8 mouse cellular contexts compared by ENCODE assay signal in the genomic region with DNA sequence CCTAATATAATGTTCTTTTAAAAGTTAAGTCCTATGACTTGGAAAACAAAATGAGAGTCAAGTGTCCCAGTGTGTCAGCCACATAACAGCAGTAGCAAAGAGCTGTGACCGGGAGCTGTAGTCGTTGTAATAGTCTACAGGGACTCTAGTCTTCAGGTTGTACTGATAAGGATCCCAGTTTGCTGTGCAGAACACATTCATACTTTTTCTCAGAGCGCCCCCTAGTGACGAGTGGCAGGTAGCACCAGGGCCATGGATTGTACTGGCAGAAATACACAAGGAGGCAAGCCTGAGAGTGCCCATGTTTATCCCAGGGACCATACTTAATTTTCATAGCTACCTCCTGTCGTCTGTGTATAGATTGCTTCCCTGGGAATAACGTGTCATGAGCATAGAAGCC. TPM values are rescaled to one million over a fixed set of nuclear protein-coding genes. Genes with fewer than 3 reads are reported as not detected.
DNase-seq lines count a peak whose midpoint lies in the region; ATAC-seq and TF ChIP-seq lines count a peak whose summit lies in the region.

No protein-coding gene starts in this region.

- H3K4me3 ChIP-seq in MEL (ENCODE audit: control insufficient read depth in 1 of 2, insufficient read depth in 1 of 2, low read depth in 2 of 2, low read length in 2 of 2), result no peak overlapping the region
- H3K4me3 ChIP-seq in forebrain, embryonic 15.5 days, result no peak overlapping the region
- H3K4me3 ChIP-seq in lung, embryonic 15.5 days, result no peak overlapping the region

- no peak overlapping the region for H3K4me2 ChIP-seq in forebrain, embryonic 15.5 days (replicated peaks)
- no peak overlapping the region for H3K4me2 ChIP-seq in lung, embryonic 15.5 days

- no peaks in the 10 kb centered on the region for H3K4me1 ChIP-seq in MEL (ENCODE audit: control insufficient read depth in 1 of 2, insufficient read depth in 2 of 2, low read length in 2 of 2)
- H3K4me1 ChIP-seq in forebrain, embryonic 15.5 days, result 0 out of 2 replicates have a peak, but pooled peaks cover 2% of the 10 kb centered on the region
- no peaks in the 10 kb centered on the region for H3K4me1 ChIP-seq in lung, embryonic 15.5 days

- DNase-seq in MEL (ENCODE audit: low read depth, low spot score), result peak; percentile 87
- peak; percentile 82 for DNase-seq in heart, postnatal 4 days
- DNase-seq in layer of hippocampus, adult 8-10 months (ENCODE audit: low spot score in 2 of 2), result peak; percentile 30 to 57
- peak; percentile 58 for DNase-seq in ovary, postnatal 36 days (ENCODE audit: low spot score)
- DNase-seq in thymus, postnatal 36 days, result peak; percentile 61 to 71

- H3K36me3 ChIP-seq in MEL (ENCODE audit: control insufficient read depth in 1 of 2, insufficient read depth in 2 of 2, low read length in 2 of 2), result no peaks in the 10 kb centered on the region
- no peaks in the 10 kb centered on the region for H3K36me3 ChIP-seq in forebrain, embryonic 15.5 days
- H3K36me3 ChIP-seq in lung, embryonic 15.5 days, result no peaks in the 10 kb centered on the region

- 12% methylated on average over 6 of the region's 6 CpGs for WGBS in forebrain, embryonic 15.5 days
- WGBS in lung, embryonic 15.5 days, result 6% methylated on average over 6 of the region's 6 CpGs

- no peak overlapping the region for H3K27ac ChIP-seq in MEL (ENCODE audit: control insufficient read depth, low read depth, low read length)
- no peak overlapping the region for H3K27ac ChIP-seq in forebrain, embryonic 15.5 days (replicated peaks)
- no peak overlapping the region for H3K27ac ChIP-seq in lung, embryonic 15.5 days

- TF ChIP-seq CTCF in MEL (IDR thresholded peaks at IDR 0.05 in 2 of 3, conservative IDR thresholded peaks at IDR 0.05 in 1 of 3; ENCODE audit: control insufficient read depth in 1 of 3, insufficient read depth in 1 of 3, low read depth in 2 of 3, low read length in 3 of 3, poor library complexity in 1 of 3, severe bottlenecking in 1 of 3), result peak; percentile 88 to 97 (median 89)

- H3K9ac ChIP-seq in MEL (ENCODE audit: control insufficient read depth, low read depth, low read length, poor library complexity, severe bottlenecking), result no peak overlapping the region
- H3K9ac ChIP-seq in forebrain, embryonic 15.5 days (replicated peaks), result no peak overlapping the region
- no peak overlapping the region for H3K9ac ChIP-seq in lung, embryonic 15.5 days

- H3K9me3 ChIP-seq in MEL (replicated peaks; ENCODE audit: insufficient read depth, low read length), result no peaks in the 10 kb centered on the region
- H3K9me3 ChIP-seq in forebrain, embryonic 15.5 days, result no peaks in the 10 kb centered on the region
- no peaks in the 10 kb centered on the region for H3K9me3 ChIP-seq in lung, embryonic 15.5 days

- no peak for TF ChIP-seq POLR2A in MEL (IDR thresholded peaks at IDR 0.05; ENCODE audit: control insufficient read depth in 1 of 2, insufficient read depth in 1 of 2, low read depth in 1 of 2, low read length in 2 of 2, poor library complexity in 1 of 2)

- peak; percentile 76; the same call in 1 of the 2 replicates for ATAC-seq in cerebellum, adult (ENCODE audit: insufficient number of reproducible peaks, low FRiP score, low TSS enrichment)
- ATAC-seq in forebrain, embryonic 15.5 days (replicated peaks), result peak; percentile 60; the same call in 1 of the 2 replicates
- ATAC-seq in lung, embryonic 15.5 days (ENCODE audit: borderline replicate concordance, extremely low read depth, low FRiP score, low TSS enrichment), result peak; percentile 42; the same call in 1 of the 2 replicates

- no peaks in the 10 kb centered on the region for H3K27me3 ChIP-seq in MEL (ENCODE audit: control insufficient read depth in 1 of 2, insufficient read depth in 2 of 2, low read length in 2 of 2)
- no peaks in the 10 kb centered on the region for H3K27me3 ChIP-seq in forebrain, embryonic 15.5 days
- H3K27me3 ChIP-seq in lung, embryonic 15.5 days, result no peaks in the 10 kb centered on the region

- TF ChIP-seq RAD21 in MEL (IDR thresholded peaks at IDR 0.05; ENCODE audit: low read depth, low read length), result peak; percentile 99

- TF ChIP-seq EP300 in MEL (IDR thresholded peaks at IDR 0.05; ENCODE audit: low read depth in 1 of 2, low read length in 2 of 2), result no peak

- H3K79me2 ChIP-seq in MEL (ENCODE audit: control insufficient read depth, insufficient read depth, low read length, poor library complexity), result no peaks in the 10 kb centered on the region

TF ChIP-seq in MEL, 35 proteins besides CTCF, POLR2A, EP300 and RAD21:
- TF ChIP-seq ZC3H11A (IDR thresholded peaks at IDR 0.05; ENCODE audit: low read depth, low read length) (peak; percentile 97), KAT2A (conservative IDR thresholded peaks at IDR 0.05; ENCODE audit: low read depth, low read length) (no peak), MYB (IDR thresholded peaks at IDR 0.05; ENCODE audit: low read depth, low read length) (no peak), UBTF (IDR thresholded peaks at IDR 0.05; ENCODE audit: borderline replicate concordance, insufficient read depth, low read depth, low read length) (no peak), MAFK (IDR thresholded peaks at IDR 0.05; ENCODE audit: borderline replicate concordance, low read depth, low read length) (no peak), POLR2AphosphoS5 (IDR thresholded peaks at IDR 0.05; ENCODE audit: borderline replicate concordance, low read depth, low read length) (no peak), ELF1 (IDR thresholded peaks at IDR 0.05; ENCODE audit: low read depth, low read length) (no peak), E2F4 (IDR thresholded peaks at IDR 0.05; ENCODE audit: borderline replicate concordance, low read depth, low read length) (no peak), MAX (IDR thresholded peaks at IDR 0.05; ENCODE audit: low read length) (no peak), SIN3A (IDR thresholded peaks at IDR 0.05; ENCODE audit: low read length) (0 out of 2 replicates have a peak, but pooled peaks have one; percentile 48), SMC3 (IDR thresholded peaks at IDR 0.05; ENCODE audit: low read depth, low read length) (peak; percentile 97), GATA1 (IDR thresholded peaks at IDR 0.05; ENCODE audit: low read depth, low read length) (peak; percentile 91), TBP (IDR thresholded peaks at IDR 0.05; ENCODE audit: low read depth, low read length) (no peak), USF2 (IDR thresholded peaks at IDR 0.05; ENCODE audit: borderline replicate concordance in 1 of 2, insufficient read depth in 1 of 2, low read depth in 1 of 2, low read length in 2 of 2) (no peak)
TF ChIP-seq in MEL: peak in this region for 4.

RNA-seq across cellular contexts. Expression of a gene that starts 35.0 kb away (rescaled TPM):
- 1.1 and 1.4 TPM in 2 replicates for total RNA-seq in MEL (2012; rRNA removed)
- 1 to 10 TPM in 1 of 2 experiments, not detected in 1; 2.2 TPM for polyA plus RNA-seq in MEL (2012; ENCODE audit: insufficient read depth in 1 of 2, insufficient read length in 2 of 2, low read depth in 1 of 2, low replicate concordance in 2 of 2, missing spikeins in 1 of 2)
- polyA plus RNA-seq in forebrain, embryonic 15.5 days (2015; fragmentation: Nextera tagmentation; extraction: Ambion mirVana), result 0.52 and 0.54 TPM in 2 replicates
- total RNA-seq in heart, postnatal 4 days (2021), result 1 to 10 TPM; 2.7 to 2.8 TPM
- under 1 TPM; 0.50 to 0.79 (median 0.77) TPM for total RNA-seq in layer of hippocampus, adult 8-10 months (2022)
- polyA plus RNA-seq in lung, embryonic 15.5 days (2015; fragmentation: Nextera tagmentation; extraction: Ambion mirVana), result 2.1 and 3.5 TPM in 2 replicates
